Mouse (Mus musculus) kidney, embryonic 14.5 days (tissue): ENCODE measurements around the gene Kri1. TPM values are rescaled to one million over a fixed set of nuclear protein-coding genes. Genes with fewer than 3 reads are reported as not detected.

ENCODE experiments used
- ATAC-seq: fragments of 200-750 bp; cut with Nextera tagmentation; 2 replicates; pipeline ENCODE4 v1.8.0; 2017; ENCODE audit warnings: moderate number of reproducible peaks, mild to moderate bottlenecking, moderate TSS enrichment, moderate library complexity; ENCODE audit not compliant: low FRiP score, low TSS enrichment
- H3K27ac ChIP-seq: fragments of 300-500 bp; sonication (generic); 2 replicates; pipeline ENCODE4 v1.5.1; 2014; ENCODE audit warnings: low read depth, mild to moderate bottlenecking, low read length, moderate library complexity, mixed read lengths
- H3K27me3 ChIP-seq: fragments of 300-500 bp; sonication (generic); 2 replicates; pipeline ENCODE4 v1.6.1; 2014; ENCODE audit warnings: mild to moderate bottlenecking, low read length; ENCODE audit not compliant: control insufficient read depth, insufficient read depth
- H3K36me3 ChIP-seq: fragments of 300-500 bp; sonication (generic); 2 replicates; pipeline ENCODE4 v1.6.1; 2014; ENCODE audit warnings: low read length, mixed read lengths; ENCODE audit not compliant: control insufficient read depth, insufficient read depth
- H3K4me1 ChIP-seq: fragments of 300-500 bp; sonication (generic); 2 replicates; pipeline ENCODE4 v1.6.1; 2014; ENCODE audit warnings: low read length, mixed read lengths; ENCODE audit not compliant: control insufficient read depth, insufficient read depth
- H3K4me2 ChIP-seq: fragments of 300-500 bp; sonication (generic); replicated peaks from 2 replicates; pipeline ENCODE4 v1.6.1; 2014; ENCODE audit warnings: low read depth, mild to moderate bottlenecking, low read length
- H3K4me3 ChIP-seq: fragments of 300-500 bp; sonication (generic); 2 replicates; pipeline ENCODE4 v1.5.1; 2014; ENCODE audit warnings: mild to moderate bottlenecking, low read length
- H3K9ac ChIP-seq: fragments of 300-500 bp; sonication (generic); 2 replicates; pipeline ENCODE4 v1.6.1; 2014; ENCODE audit warnings: low read depth, mild to moderate bottlenecking, low read length, moderate library complexity
- H3K9me3 ChIP-seq: fragments of 300-500 bp; sonication (generic); 2 replicates; pipeline ENCODE4 v1.6.1; 2016; ENCODE audit warnings: low read length; ENCODE audit not compliant: control insufficient read depth
- WGBS: fragments of 180-500 bp; shearing (Covaris S2); extraction: QIAGEN DNeasy Blood & Tissue Kit; methylation state at CpG from one replicate; pipeline ENCODE4 v1.1.7; 2014; 5-methylcytosine and 5-hydroxymethylcytosine counted together
- polyA plus RNA-seq: library from polyadenylated mRNA; unstranded; fragments of >200 nt; fragmentation: Nextera tagmentation; extraction: Ambion mirVana; gene quantifications from 2 replicates; pipeline ENCODE4 v1.2.1, GENCODE M21; 2014

The Kri1 gene
- polyA plus RNA-seq, 1 experiment from 2014 or later: 18.6 TPM

GRCm38 (mm10) chr9:21319503-21319902 lies 31.7 kb upstream of the Kri1 start:
- H3K4me1 ChIP-seq: peaks cover 9% of the 10 kb centered on the region
- no peaks in the 10 kb centered on the region for H3K36me3 ChIP-seq
- H3K4me3 ChIP-seq: no peak overlapping the region
- no peak overlapping the region for H3K4me2 ChIP-seq
- WGBS: 93% methylated on average over 4 of the region's 4 CpGs
- ATAC-seq: no peak
- no peak overlapping the region for H3K27ac ChIP-seq
- H3K9ac ChIP-seq: no peak overlapping the region
- H3K9me3 ChIP-seq: no peaks in the 10 kb centered on the region
- H3K27me3 ChIP-seq: no peaks in the 10 kb centered on the region

- Histone ChIP-seq H3K27ac (no peak overlapping the region), H3K4me2 (no peak overlapping the region), H3K9ac (no peak overlapping the region), H3K36me3 (no peaks in the 10 kb centered on the region), H3K4me3 (no peak overlapping the region), H3K9me3 (no peaks in the 10 kb centered on the region), H3K27me3 (no peaks in the 10 kb centered on the region), H3K4me1 (peaks cover 9% of the 10 kb centered on the region)
- no peak for ATAC-seq
- 95% methylated on average over 6 of the region's 6 CpGs for WGBS
Measured at GRCm38 (mm10) chr9:21318792-21319191, 31.0 kb upstream of the Kri1 start.

- Histone ChIP-seq H3K9me3 (no peaks in the 10 kb centered on the region), H3K27me3 (peaks cover 7% of the 10 kb centered on the region; the same call in 1 of the 2 replicates), H3K9ac (no peak overlapping the region), H3K36me3 (no peaks in the 10 kb centered on the region), H3K4me2 (no peak overlapping the region), H3K27ac (no peak overlapping the region), H3K4me1 (peaks cover 5% of the 10 kb centered on the region), H3K4me3 (no peak overlapping the region)
- ATAC-seq: no peak
- 80% methylated on average over 7 of the region's 7 CpGs for WGBS
Measured at GRCm38 (mm10) chr9:21316696-21317095, 28.9 kb upstream of the Kri1 start.

DNA sequence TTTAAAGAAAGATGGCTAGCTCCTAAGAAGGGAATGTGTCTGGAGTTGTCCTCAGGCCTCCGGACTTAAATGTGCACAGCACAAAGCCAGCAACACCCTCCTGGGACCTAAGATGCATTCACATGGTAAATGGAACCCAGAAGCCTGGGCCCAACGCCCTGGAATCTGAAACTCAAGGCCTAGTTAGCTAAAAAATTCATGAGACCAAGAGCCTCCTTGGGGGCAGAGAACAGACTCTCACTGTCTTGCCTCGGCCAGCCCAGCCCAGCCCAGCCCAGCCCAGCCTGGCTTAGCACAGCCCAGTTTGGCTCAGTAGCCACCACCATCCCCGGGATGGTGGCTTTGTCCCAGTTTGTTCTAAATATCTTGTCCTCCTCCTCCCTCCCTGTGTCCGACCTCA lies 27.7 kb upstream of the Kri1 start:
- no peak overlapping the region for H3K4me2 ChIP-seq
- no peak overlapping the region for H3K4me3 ChIP-seq
- H3K9ac ChIP-seq: no peak overlapping the region
- no peak for ATAC-seq
- H3K9me3 ChIP-seq: no peaks in the 10 kb centered on the region
- WGBS: 56% methylated on average over 5 of the region's 5 CpGs
- no peak overlapping the region for H3K27ac ChIP-seq
- no peaks in the 10 kb centered on the region for H3K36me3 ChIP-seq
- peaks cover 7% of the 10 kb centered on the region; the same call in 1 of the 2 replicates for H3K27me3 ChIP-seq
- no peaks in the 10 kb centered on the region for H3K4me1 ChIP-seq

- Histone ChIP-seq H3K27ac (no peak overlapping the region), H3K4me2 (no peak overlapping the region), H3K4me3 (no peak overlapping the region), H3K27me3 (peaks cover 7% of the 10 kb centered on the region; the same call in 1 of the 2 replicates), H3K9ac (no peak overlapping the region), H3K4me1 (0 out of 2 replicates have a peak, but pooled peaks cover 1% of the 10 kb centered on the region), H3K36me3 (no peaks in the 10 kb centered on the region), H3K9me3 (no peaks in the 10 kb centered on the region)
- no peak for ATAC-seq
- WGBS: 92% methylated on average over 9 of the region's 9 CpGs
Measured at GRCm38 (mm10) chr9:21314367-21315140, 26.8 kb upstream of the Kri1 start.

DNA sequence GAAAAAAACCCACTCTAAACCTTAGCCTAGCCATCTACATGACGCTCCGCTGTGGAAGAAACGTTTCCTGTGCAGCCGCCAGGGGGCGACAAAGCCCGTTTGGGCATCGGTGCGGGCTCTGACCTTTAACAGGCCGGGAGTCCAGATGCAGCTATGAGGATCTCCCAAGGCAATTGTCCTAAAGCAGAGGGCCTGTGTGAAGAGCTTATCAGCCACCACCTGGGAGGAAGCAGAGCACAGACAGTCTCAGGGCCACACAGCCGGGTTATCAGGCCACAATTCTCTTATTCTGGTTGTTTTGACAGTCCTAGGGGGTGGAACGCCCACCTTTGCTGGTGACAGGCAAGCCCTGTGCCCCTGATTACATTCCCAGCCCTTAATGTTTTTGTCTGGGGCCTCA lies 25.6 kb upstream of the Kri1 start:
- H3K9me3 ChIP-seq: no peaks in the 10 kb centered on the region
- H3K27ac ChIP-seq: no peak overlapping the region
- no peak overlapping the region for H3K4me2 ChIP-seq
- peaks cover 7% of the 10 kb centered on the region; the same call in 1 of the 2 replicates for H3K27me3 ChIP-seq
- WGBS: 7% methylated on average over 11 of the region's 11 CpGs
- no peak overlapping the region for H3K9ac ChIP-seq
- ATAC-seq: peak; percentile 76; the same call in 1 of the 2 replicates
- H3K36me3 ChIP-seq: no peaks in the 10 kb centered on the region
- no peak overlapping the region for H3K4me3 ChIP-seq
- 0 out of 2 replicates have a peak, but pooled peaks cover 4% of the 10 kb centered on the region for H3K4me1 ChIP-seq

- Histone ChIP-seq H3K4me1 (0 out of 2 replicates have a peak, but pooled peaks cover 4% of the 10 kb centered on the region), H3K4me2 (peak within 1 kb of the TSS; percentile 4; the same call in 1 of the 2 replicates), H3K9me3 (no peaks in the 10 kb centered on the region), H3K4me3 (peak within 1 kb of the TSS; percentile 42), H3K36me3 (no peaks in the 10 kb centered on the region), H3K9ac (no peak within 1 kb of the TSS), H3K27ac (no peak within 1 kb of the TSS), H3K27me3 (peaks cover 7% of the 10 kb centered on the region; the same call in 1 of the 2 replicates)
- 7% methylated on average over 35 of the region's 35 CpGs for WGBS
- no peak for ATAC-seq
Measured at GRCm38 (mm10) chr9:21312134-21312533, 24.4 kb upstream of the Kri1 start, which contains the start of gene Ap1m2. Ap1m2 (minus strand) TSS chr9:21312337.

DNA sequence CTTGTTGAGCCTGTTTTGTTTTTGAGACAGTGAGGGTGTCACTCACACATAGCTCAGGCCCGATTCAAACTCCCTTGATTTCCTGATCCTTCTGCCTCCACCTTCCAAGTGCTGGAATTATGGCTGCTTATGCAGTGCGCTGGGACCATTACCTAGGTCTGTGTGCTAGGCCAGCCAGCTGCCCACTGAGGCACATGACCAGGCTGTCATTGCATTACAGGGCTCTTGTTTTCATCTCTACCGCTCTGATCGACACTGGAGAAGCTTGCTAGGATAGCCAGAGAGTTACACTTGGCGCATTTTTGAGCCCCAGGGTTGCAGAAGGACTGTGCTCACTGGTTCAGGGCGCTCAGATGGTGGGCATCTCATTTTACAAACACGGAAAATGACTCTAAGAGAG lies 23.9 kb upstream of the Kri1 start:
- Histone ChIP-seq H3K9ac (no peak overlapping the region), H3K4me3 (peak overlapping the region; percentile 42), H3K27ac (no peak overlapping the region), H3K4me2 (peak overlapping the region; percentile 4; the same call in 1 of the 2 replicates), H3K27me3 (peaks cover 7% of the 10 kb centered on the region; the same call in 1 of the 2 replicates), H3K36me3 (no peaks in the 10 kb centered on the region), H3K4me1 (0 out of 2 replicates have a peak, but pooled peaks cover 4% of the 10 kb centered on the region), H3K9me3 (no peaks in the 10 kb centered on the region)
- WGBS: 30% methylated on average over 7 of the region's 7 CpGs
- ATAC-seq: no peak

DNA sequence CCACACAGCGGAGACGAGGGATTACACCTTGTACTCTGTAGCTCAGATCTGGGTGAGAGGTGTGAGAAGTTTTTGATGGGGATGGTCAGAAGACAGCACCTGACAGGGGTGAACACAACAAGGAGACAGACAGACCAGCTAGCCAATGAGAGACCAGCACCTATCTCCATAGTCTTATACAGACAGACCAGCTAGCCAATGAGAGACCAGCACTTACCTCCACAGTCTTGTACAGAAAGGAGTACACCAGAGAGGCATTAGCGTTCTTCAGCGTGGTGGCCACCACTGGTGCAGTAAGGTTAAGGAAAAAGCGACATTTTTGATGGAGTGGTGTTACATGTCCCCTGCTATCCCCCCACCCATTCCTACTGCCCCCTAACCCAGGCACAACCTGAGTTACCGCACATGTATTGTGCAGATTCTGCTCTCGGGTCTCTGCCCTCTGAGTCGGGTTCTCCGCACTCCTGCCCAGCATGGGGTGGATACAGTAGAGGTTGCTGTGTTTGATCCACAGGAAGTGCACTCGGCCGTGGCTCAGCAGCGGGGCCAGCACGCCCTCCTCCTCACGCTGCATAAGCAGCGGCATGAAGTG lies 21.5 kb upstream of the Kri1 start:
- Histone ChIP-seq H3K9ac (0 out of 2 replicates have a peak overlapping the region, but pooled peaks have one; percentile 0), H3K4me2 (0 out of 2 replicates have a peak overlapping the region, but pooled peaks have one; percentile 10), H3K4me3 (no peak overlapping the region), H3K9me3 (no peaks in the 10 kb centered on the region), H3K4me1 (0 out of 2 replicates have a peak, but pooled peaks cover 4% of the 10 kb centered on the region), H3K27me3 (peaks cover 7% of the 10 kb centered on the region; the same call in 1 of the 2 replicates), H3K27ac (no peak overlapping the region), H3K36me3 (no peaks in the 10 kb centered on the region)
- 51% methylated on average over 15 of the region's 15 CpGs for WGBS
- peak; percentile 45; the same call in 1 of the 2 replicates for ATAC-seq
